Mouse (Mus musculus) layer of hippocampus, adult 11-12 months (tissue): ENCODE measurements around the gene Slc16a11.

ENCODE experiments used
- DNase-seq: peaks from one replicate; pipeline ENCODE4 v3.0.0; 2022; ENCODE audit warnings: low spot score

Slc16a11 gene

DNA sequence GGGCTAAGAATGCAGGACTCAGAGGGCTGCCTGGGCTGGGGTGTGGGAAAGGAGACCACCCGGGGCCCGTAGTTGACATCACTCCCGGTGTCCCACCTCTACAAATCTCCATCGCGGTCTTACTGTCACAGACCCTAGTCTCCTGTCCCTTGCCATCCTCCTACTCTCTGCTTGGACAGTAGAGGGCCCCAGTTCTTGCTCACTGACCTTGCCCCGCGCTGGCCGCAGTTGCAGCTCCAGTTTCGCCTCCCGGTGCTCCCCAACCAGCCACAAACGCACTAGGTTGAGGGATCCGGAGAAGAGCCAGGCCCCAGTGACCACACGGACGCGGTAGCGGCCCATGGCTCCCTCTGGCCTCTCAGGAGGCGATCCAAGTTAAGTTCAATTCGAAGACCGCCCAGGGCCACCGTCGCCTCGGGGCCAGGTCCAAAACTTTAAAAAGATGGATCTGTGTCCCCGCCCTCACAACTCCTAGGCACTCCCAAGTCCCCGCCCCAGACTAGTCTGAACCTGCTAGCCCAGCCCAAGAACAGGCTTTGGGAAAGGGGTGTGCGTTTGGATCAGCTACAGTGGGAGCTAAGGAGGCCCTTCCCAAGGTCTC lies 42.5 kb downstream of the Slc16a11 start, which contains the start of gene Alox12:
Gene Alox12, minus strand, starts transcription at position 423 of the 601 bp plus-strand sequence.
- DNase-seq, result no peak

DNA sequence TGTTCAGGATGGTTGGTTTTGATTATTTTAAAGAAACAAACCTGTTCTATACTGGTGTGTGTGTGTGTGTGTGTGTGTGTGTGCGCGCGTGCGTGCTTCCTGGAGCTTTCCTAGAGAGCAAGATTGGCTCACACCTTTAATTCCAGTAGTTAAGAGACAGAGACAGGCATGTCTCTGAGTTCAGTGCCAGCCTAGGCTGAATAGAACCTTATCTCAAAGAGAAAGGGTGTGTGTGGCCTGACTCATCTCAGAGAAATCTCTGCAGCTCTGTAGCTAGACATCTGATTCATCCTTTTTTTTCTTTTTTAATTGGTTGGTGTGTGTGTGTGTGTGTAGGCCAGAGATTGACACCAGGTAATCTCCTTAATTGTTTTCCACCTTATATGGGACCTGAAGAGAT lies 46.5 kb downstream of the Slc16a11 start:
- no peak for DNase-seq

DNA sequence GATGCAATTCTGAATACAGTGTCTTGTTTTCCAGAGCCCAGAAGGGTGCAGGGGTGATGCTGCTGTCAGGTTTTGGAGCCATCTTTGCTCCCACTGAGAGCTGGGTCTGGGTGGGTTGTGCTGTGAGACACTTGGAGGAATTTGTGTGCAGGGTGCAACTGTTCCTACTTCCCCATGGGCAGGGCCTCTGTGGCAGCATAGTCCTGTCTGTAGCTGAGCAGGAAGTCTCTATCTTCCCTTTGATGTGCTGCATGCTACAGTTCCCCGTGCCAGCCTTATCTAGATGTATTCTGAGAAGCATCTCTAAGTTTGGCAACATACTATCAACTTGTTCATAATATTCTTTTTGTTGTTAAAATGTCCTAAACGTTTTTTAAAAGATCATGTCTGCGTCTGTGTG lies 52.7 kb downstream of the Slc16a11 start:
- no peak for DNase-seq

DNA sequence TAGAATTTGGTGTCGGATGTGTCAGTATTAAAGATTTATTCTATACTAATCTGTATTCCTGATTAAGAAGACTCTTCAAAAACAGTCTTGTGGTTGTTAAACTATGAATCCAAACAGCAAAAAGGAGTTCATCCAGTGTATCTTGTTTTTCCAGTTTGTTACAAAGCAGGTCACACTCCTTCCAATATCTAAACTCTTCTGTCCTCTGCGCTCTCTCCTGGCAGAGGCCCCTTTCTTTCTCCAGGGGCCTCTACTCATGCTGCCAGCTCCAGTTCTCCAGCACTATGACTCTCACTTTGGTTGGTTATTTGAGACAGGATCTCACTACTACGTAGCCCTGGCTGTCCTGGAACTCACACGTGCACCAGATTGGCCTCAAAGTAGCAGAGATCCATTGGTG lies 53.3 kb downstream of the Slc16a11 start:
- no peak for DNase-seq
